Comparison of ENCODE assay signal across 7 mouse cellular contexts in genomic region chr11:20561323-20562002, GRCm38 (mm10). TPM values are rescaled to one million over a fixed set of nuclear protein-coding genes. Genes with fewer than 3 reads are reported as not detected.
A peak's percentile ranks its signal among the peaks of the same experiment; 100 is the strongest.
DNase-seq lines count a peak whose midpoint lies in the region; ATAC-seq lines count a peak whose summit lies in the region.

No protein-coding gene starts in this region.

- H3K4me3 ChIP-seq in heart, embryonic 12.5 days: peak overlapping the region; percentile 33

- peak; percentile 93 for DNase-seq in ZHBTc4 (ENCODE audit: low read depth, low spot score)
- DNase-seq in embryo, embryonic 11.5 days (ENCODE audit: low read depth, low spot score): peak; percentile 51
- DNase-seq in kidney, postnatal 10 days: peak; percentile 78
- DNase-seq in lung, postnatal 4 days: peak; percentile 55 to 66
- DNase-seq in spleen, postnatal 36 days (ENCODE audit: low spot score in 2 of 2): peak; percentile 9 to 23

- ATAC-seq in CD4-positive, CD25-positive, alpha-beta regulatory T cell, adult 4 months: peak; percentile 75
- peak; percentile 95 for ATAC-seq in heart, embryonic 12.5 days (ENCODE audit: insufficient number of reproducible peaks, low FRiP score)

- peaks cover 32% of the 10 kb centered on the region for H3K4me1 ChIP-seq in heart, embryonic 12.5 days (replicated peaks)

- H3K36me3 ChIP-seq in heart, embryonic 12.5 days: peaks cover 4% of the 10 kb centered on the region; the same call in 1 of the 2 replicates

- peak overlapping the region; percentile 61 for H3K4me2 ChIP-seq in heart, embryonic 12.5 days

- peaks cover 4% of the 10 kb centered on the region; the same call in 1 of the 2 replicates for H3K9me3 ChIP-seq in heart, embryonic 12.5 days (replicated peaks)

- 7% methylated on average over 13 of the region's 13 CpGs for WGBS in heart, embryonic 12.5 days

- H3K9ac ChIP-seq in heart, embryonic 12.5 days: peak overlapping the region; percentile 30; the same call in 1 of the 2 replicates

- H3K27me3 ChIP-seq in heart, embryonic 12.5 days (replicated peaks): no peaks in the 10 kb centered on the region

- H3K27ac ChIP-seq in heart, embryonic 12.5 days (ENCODE audit: poor library complexity, severe bottlenecking): no peak overlapping the region

RNA-seq across cellular contexts. Expression of gene Sertad2, which starts 18.4 kb away (rescaled TPM):
- polyA plus RNA-seq in CD4-positive, CD25-positive, alpha-beta regulatory T cell, adult 4 months (2017; shearing (Covaris generic)): 10 to 100 TPM; 18.5 TPM
- polyA plus RNA-seq in heart, embryonic 12.5 days (2016; fragmentation: Nextera tagmentation; extraction: Ambion mirVana): 32.2 and 33.1 TPM in 2 replicates

Comparison
In these comparisons a context has a peak if more than half of its experiments do, and no peak if none do; other contexts are left out.
1. DNase-seq: peak in every context shown above with its lines; median percentile 93 in ZHBTc4; 78 in kidney, postnatal 10 days; 60 in lung, postnatal 4 days; 51 in embryo, embryonic 11.5 days; 16 in spleen, postnatal 36 days.